Mouse (Mus musculus): ENCODE data around the gene Med6.

DNA sequence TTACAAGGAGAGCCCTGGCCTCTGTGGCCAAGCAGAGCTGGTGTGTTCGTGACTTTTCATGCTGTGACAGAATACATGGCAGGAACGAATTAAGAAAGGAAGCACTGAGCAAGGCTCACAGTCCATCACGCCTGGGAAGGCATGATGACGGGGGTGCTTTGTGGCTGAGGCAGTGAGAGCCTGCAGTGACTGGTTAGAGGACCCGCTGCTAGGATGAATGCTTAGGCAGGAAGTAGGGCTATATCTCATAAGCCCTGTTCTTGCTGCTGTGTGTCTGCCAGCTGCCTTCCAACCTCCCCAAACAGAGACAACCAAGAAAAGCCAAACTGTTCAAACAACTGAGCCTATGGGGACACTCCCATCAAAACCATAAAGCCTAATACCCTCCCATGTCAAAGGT lies 45.8 kb upstream of the Med6 start:
- TF ChIP-seq GATA1 (IDR thresholded peaks at IDR 0.05; ENCODE audit: low read length) (no peak), TAL1 (IDR thresholded peaks at IDR 0.05; ENCODE audit: low read length) (no peak)

Measured in erythroblast, embryonic 14.5 days (primary cell).